Mouse (Mus musculus): ENCODE measurements around the gene Ndufb5.
"Not testable (repeated sequence)": the region's sequence is repeated elsewhere in the genome, so short reads cannot be mapped to it uniquely, and the experiment has no call there.

Ndufb5 gene

DNA sequence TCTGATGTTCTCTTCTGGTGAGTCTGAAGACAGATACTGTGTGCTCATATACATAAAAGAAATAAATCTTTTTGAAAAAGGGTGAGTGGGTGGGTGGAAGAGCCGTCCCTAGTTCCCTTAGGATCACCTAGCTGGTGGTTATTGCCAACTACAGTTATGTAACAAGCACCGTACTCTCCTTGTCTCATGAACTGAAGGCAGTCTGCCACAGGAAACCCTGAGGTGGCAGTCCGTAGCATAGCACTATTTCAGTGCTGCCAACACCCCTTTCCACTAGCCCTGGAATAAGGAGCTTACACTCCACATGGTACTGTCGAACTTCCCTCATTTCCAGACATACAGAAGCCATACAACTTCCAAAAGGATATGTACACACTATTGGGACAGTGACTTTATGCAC is 8.9 kb upstream of the Ndufb5 start:
- no peak for DNase-seq

GRCm38 (mm10) chr3:32737172-32737655 is 424 bp downstream of the Ndufb5 start, which contains the start of gene Mrpl47:
Gene Mrpl47 (minus strand): TSS chr3:32737605.
- DNase-seq: no peak

- DNase-seq: no peak
Observed at GRCm38 (mm10) chr3:32738549-32738948, 1.8 kb downstream of the Ndufb5 start.

DNA sequence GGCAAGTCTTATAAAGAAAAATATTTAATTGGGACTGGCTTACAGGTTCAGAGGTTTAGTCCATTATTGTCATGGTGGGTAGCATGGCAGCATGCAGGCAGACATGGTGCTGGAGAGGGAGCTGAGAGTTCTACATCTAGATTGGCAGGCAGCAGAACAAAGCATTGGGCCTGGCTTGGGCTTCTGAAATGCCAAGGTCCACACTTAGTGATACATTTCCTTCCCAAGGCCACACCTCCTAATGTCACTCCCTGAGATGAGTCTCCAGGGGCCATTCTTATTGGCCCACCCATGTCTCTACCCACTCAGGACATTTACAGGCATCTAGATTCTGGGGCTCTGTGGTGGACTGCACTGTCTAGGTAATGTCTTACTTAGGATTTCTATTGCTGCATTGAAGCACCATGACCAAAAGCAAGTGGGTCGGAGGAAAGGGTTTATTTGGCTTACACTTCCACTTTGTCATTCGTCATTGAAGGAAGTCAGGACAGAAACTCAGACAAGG is 5.5 kb downstream of the Ndufb5 start:
- no peak for DNase-seq

DNA sequence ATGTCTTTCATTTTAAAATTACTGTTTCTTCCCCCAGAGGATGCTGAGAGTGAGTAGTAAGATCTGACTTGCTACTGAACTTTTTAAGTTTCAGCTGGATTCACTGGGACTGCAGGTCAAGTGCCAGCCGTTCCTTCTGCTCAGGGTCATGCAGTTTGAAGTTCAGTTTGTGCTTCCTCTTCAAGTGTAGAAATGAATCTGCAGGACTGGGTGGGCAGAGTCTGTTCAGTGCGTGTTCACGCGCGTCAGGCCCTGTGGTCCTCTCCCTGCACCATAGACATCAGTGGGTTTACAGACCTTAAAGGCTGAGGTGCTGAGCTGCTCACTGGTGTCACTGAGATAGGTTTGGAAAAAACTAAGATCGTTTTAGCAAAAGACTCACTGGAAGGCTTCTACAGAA is 8.2 kb downstream of the Ndufb5 start:
- no peak for DNase-seq

GRCm38 (mm10) chr3:32745426-32745825 is 8.6 kb downstream of the Ndufb5 start:
- not testable (repeated sequence) for DNase-seq

- DNase-seq: no peak
Observed at GRCm38 (mm10) chr3:32748384-32748783, 11.6 kb downstream of the Ndufb5 start.

- DNase-seq: peak in 1 of 2 experiments; percentile 35
Observed at GRCm38 (mm10) chr3:32749820-32750579, 13.2 kb downstream of the Ndufb5 start.

GRCm38 (mm10) chr3:32754384-32754915 is 17.7 kb downstream of the Ndufb5 start:
- DNase-seq: no peak

- DNase-seq: no peak
Observed at GRCm38 (mm10) chr3:32759212-32759611, 22.4 kb downstream of the Ndufb5 start.

DNA sequence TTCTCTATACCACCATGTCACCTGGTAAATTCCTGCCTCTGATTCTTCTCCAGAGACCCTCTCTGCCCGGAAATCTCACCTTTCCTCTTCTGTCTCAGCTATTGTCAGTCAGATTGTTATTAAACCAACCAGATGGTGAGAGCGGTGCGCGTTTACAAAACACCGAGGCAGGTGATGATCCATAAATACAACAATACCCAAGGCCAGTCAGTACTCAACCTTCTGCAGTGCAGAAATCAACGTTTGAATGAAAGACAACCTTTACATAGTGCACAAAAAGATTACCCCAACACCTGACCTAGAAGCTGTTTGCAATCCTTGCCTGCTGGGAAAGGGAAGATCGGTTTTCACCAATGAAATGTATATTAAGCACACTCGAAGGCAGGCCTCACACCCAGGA is 26.2 kb downstream of the Ndufb5 start:
- DNase-seq: no peak

DNA sequence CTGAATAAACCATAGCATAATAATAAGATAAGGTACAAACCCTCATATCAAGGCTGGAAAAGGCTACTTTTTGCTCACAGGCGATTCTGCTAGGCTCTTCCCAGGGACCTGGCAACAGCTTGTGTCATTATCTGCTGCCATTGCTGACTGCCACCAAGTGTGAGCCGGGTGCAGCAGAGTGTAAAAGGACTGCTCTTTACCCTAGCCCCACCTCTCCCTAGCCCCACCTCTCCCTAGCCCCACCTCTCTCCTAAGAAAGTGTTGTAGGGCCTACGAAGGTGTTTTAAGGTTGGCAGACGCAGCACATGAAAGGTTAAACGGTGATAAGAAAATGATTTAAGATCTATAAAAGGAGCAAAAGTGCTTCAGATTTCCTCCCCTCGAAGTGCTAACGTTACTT is 27.1 kb downstream of the Ndufb5 start:
- no peak for DNase-seq

DNA sequence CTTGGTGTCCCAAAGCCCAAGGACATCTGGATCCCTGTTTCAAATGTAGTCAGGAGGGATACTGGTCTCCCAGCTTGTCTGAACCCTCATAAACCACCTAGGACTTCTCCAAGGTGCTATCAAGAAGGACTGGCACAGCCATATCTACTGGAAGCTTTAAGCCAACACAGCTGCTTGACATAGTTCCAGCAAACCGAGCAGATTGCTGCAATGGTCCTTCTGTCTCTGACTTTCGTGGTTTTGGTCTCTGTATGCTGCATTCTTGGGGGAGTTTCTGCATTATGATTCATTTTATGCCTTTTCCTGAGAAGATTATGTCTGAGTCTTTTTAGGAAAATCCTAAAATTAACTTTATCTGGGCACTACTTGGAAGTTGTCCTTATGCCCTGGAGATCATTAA is 34.0 kb downstream of the Ndufb5 start:
- no peak for DNase-seq

Data from cerebellum, postnatal 14 days (tissue).